Mouse (Mus musculus): ENCODE results near the gene Ttyh1. TPM values are rescaled to one million over a fixed set of nuclear protein-coding genes. Genes with fewer than 3 reads are reported as not detected.
A peak's percentile ranks its signal among the peaks of the same experiment; 100 is the strongest.

Gene Ttyh1
- polyA plus RNA-seq, 1 experiment from 2014 or later, result 3.2 TPM

DNA sequence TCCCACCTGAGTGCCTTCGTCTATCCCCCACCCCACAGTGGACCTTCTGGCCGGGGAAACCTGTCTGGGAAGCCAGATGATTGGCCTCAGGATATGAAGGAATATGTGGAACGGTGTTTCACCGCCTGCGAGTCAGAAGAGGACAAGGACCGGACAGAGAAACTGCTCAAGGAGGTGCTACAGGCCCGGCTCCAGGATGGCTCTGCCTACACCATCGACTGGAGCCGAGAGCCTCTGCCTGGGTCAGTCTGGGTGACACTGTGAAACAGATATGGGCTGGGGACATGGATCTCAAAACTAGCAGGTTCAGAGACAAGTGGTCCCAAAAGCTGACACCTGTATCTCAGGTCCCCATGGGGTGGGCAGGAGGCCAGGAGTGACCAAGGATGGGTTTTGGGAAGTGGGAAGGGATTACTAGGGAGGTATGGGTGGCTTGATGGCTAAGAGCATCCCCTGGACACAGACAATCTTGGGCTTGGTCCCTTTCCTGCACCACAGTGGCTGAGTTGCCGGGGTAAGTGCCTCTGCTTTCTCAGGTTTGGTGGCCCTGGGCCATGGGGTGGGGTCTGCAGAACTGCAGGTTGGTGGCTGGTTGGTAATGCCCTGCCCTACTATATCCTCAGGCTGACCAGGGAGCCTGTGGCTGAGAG is 23.7 kb downstream of the Ttyh1 start:
- no peak overlapping the region for H3K27ac ChIP-seq (ENCODE audit: low read depth)
- peaks cover 100% of the 10 kb centered on the region for H3K36me3 ChIP-seq (replicated peaks; ENCODE audit: insufficient read depth, low read length)
- H3K4me2 ChIP-seq (ENCODE audit: low read depth, low read length), result no peak overlapping the region
- H3K9me3 ChIP-seq (ENCODE audit: low read length), result no peaks in the 10 kb centered on the region
- H3K4me1 ChIP-seq (ENCODE audit: insufficient read depth), result peaks cover 7% of the 10 kb centered on the region
- no peak for TF ChIP-seq EP300 (IDR thresholded peaks at IDR 0.05; ENCODE audit: low read depth)
- no peak for TF ChIP-seq CTCF (IDR thresholded peaks at IDR 0.05; ENCODE audit: low read depth)
- WGBS (ENCODE audit: insufficient replicate concordance), result 91% methylated on average over 10 of the region's 10 CpGs
- DNase-seq (peak; percentile 10), ATAC-seq (no peak)
- H3K4me3 ChIP-seq (ENCODE audit: low read depth, low read length), result no peak overlapping the region
- no peak overlapping the region for H3K9ac ChIP-seq (replicated peaks)
- H3K27me3 ChIP-seq (ENCODE audit: insufficient read depth, low read length), result no peaks in the 10 kb centered on the region

DNA sequence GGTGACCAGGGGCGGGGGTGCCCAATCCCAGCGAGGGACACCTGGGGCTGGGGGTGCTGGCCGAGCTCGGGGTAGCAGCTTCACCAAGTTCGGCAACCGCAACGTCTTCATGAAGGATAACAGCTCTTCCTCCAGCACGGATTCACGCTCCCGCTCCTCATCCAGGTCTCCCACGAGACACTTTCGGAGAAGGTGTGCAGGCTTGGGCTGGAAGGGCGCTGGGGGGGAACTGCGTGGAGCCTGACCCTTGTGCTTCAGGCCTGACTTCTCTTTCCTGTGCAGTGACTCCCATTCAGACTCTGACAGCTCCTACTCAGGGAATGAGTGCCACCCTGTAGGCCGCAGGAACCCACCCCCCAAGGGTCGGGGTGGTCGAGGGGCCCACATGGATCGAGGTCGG is 24.3 kb downstream of the Ttyh1 start:
- peaks cover 7% of the 10 kb centered on the region for H3K4me1 ChIP-seq (ENCODE audit: insufficient read depth)
- TF ChIP-seq CTCF (IDR thresholded peaks at IDR 0.05; ENCODE audit: low read depth), result no peak
- TF ChIP-seq EP300 (IDR thresholded peaks at IDR 0.05; ENCODE audit: low read depth), result no peak
- H3K27me3 ChIP-seq (ENCODE audit: insufficient read depth, low read length), result no peaks in the 10 kb centered on the region
- no peak overlapping the region for H3K4me2 ChIP-seq (ENCODE audit: low read depth, low read length)
- DNase-seq, result peak; percentile 14
- ATAC-seq, result no peak
- no peak overlapping the region for H3K4me3 ChIP-seq (ENCODE audit: low read depth, low read length)
- 94% methylated on average over 19 of the region's 19 CpGs for WGBS (ENCODE audit: insufficient replicate concordance)
- H3K36me3 ChIP-seq (replicated peaks; ENCODE audit: insufficient read depth, low read length), result peaks cover 94% of the 10 kb centered on the region
- H3K27ac ChIP-seq (ENCODE audit: low read depth), result no peak overlapping the region
- no peaks in the 10 kb centered on the region for H3K9me3 ChIP-seq (ENCODE audit: low read length)
- no peak overlapping the region for H3K9ac ChIP-seq (replicated peaks)

DNA sequence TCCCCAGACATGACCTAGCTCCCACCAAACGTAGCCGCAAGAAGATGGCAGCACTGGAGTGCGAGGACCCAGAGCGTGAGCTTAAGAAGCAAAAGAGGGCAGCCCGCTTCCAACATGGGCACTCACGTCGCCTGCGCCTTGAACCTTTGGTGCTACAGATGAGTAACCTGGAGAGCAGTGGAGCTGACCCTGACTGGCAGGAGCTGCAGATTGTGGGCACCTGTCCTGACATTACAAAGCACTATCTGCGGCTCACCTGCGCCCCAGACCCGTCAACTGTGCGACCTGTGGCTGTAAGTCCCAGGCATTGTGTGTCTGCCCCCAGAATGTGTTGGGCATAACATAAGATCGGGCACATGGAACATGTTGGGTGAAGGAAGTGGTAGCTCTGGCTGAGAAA is 24.8 kb downstream of the Ttyh1 start:
- WGBS (ENCODE audit: insufficient replicate concordance), result 90% methylated on average over 13 of the region's 13 CpGs
- Histone ChIP-seq H3K27ac (ENCODE audit: low read depth) (no peak overlapping the region), H3K4me3 (ENCODE audit: low read depth, low read length) (no peak overlapping the region), H3K27me3 (ENCODE audit: insufficient read depth, low read length) (no peaks in the 10 kb centered on the region), H3K9me3 (ENCODE audit: low read length) (no peaks in the 10 kb centered on the region), H3K4me1 (ENCODE audit: insufficient read depth) (peaks cover 10% of the 10 kb centered on the region), H3K4me2 (ENCODE audit: low read depth, low read length) (no peak overlapping the region), H3K9ac (replicated peaks) (no peak overlapping the region), H3K36me3 (replicated peaks; ENCODE audit: insufficient read depth, low read length) (peaks cover 89% of the 10 kb centered on the region)
- ATAC-seq, result no peak
- peak; percentile 11 for DNase-seq
- TF ChIP-seq EP300 (IDR thresholded peaks at IDR 0.05; ENCODE audit: low read depth) (no peak), CTCF (IDR thresholded peaks at IDR 0.05; ENCODE audit: low read depth) (no peak)

DNA sequence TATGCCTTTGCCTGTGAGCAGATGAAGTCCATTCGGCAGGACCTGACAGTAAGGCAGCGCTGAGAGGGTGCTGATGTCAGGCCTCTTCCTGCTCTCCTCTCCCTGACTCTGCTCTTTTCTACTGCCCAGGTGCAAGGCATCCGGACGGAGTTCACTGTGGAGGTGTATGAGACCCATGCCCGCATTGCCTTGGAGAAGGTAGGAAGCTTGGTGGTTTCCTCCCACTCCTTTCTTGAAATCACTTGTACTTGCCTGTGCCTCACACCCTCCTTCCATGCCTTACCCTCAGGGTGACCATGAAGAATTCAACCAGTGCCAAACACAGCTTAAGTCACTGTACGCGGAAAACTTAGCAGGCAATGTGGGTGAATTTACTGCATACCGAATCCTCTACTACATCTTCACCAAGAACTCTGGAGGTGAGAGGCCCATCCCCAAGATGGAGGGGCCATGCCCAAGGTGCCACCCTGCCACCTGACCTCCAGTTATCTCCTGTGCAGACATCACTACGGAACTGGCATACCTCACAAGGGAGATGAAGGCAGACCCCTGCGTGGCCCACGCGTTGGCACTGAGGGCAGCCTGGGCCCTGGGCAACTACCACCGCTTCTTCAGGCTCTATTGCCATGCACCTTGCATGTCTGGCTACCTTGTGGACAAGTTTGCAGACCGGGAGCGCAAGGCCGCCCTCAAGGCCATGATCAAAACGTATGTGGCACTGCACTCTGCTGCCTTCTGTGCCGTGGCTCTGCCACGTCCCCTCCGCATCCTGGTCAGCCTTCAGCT is 25.8 kb downstream of the Ttyh1 start:
- Histone ChIP-seq H3K4me2 (ENCODE audit: low read depth, low read length) (no peak overlapping the region), H3K4me3 (ENCODE audit: low read depth, low read length) (no peak overlapping the region), H3K9ac (replicated peaks) (no peak overlapping the region), H3K27me3 (ENCODE audit: insufficient read depth, low read length) (no peaks in the 10 kb centered on the region), H3K36me3 (replicated peaks; ENCODE audit: insufficient read depth, low read length) (peaks cover 79% of the 10 kb centered on the region), H3K27ac (ENCODE audit: low read depth) (no peak overlapping the region), H3K4me1 (ENCODE audit: insufficient read depth) (peaks cover 12% of the 10 kb centered on the region), H3K9me3 (ENCODE audit: low read length) (no peaks in the 10 kb centered on the region)
- ATAC-seq, result no peak
- DNase-seq, result peak; percentile 17
- 92% methylated on average over 20 of the region's 20 CpGs for WGBS (ENCODE audit: insufficient replicate concordance)
- no peak for TF ChIP-seq EP300 (IDR thresholded peaks at IDR 0.05; ENCODE audit: low read depth)
- TF ChIP-seq CTCF (IDR thresholded peaks at IDR 0.05; ENCODE audit: low read depth), result no peak

DNA sequence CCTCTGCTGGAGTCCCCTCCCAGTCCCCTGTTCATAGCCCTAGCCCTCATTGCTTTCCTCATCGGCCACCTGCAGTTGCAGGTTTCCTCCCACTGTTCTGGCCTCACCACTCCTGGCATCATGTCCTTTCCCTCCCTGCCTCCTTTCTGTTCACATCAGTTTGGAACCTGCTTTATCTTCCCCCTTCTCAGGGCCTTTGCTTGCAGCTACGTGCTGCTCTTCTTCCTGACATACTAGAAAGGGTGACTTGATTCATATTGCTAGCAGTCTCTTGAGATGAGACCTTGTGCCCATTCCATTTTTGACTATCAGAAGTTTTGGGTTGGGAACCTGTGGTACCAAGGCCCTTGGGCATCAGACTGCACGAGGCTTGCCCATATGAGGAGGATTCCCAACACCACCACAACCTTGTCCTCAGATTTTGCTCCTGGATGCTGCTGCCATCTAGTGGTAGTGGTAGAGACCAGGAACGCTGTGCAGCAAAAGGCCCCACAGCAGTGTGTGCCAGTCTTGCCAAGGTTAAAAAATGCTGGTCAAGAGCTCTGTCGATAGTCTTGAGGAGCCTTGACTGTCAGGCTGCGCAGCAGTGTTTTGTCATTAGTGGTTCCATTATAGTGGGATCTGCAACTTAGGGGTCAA is 26.5 kb downstream of the Ttyh1 start:
- 72% methylated on average over 6 of the region's 6 CpGs for WGBS (ENCODE audit: insufficient replicate concordance)
- ATAC-seq (no peak), DNase-seq (peak; percentile 58)
- Histone ChIP-seq H3K36me3 (replicated peaks; ENCODE audit: insufficient read depth, low read length) (peaks cover 72% of the 10 kb centered on the region), H3K4me3 (ENCODE audit: low read depth, low read length) (no peak overlapping the region), H3K27me3 (ENCODE audit: insufficient read depth, low read length) (no peaks in the 10 kb centered on the region), H3K27ac (ENCODE audit: low read depth) (no peak overlapping the region), H3K9me3 (ENCODE audit: low read length) (no peaks in the 10 kb centered on the region), H3K4me1 (ENCODE audit: insufficient read depth) (peaks cover 17% of the 10 kb centered on the region), H3K4me2 (ENCODE audit: low read depth, low read length) (no peak overlapping the region), H3K9ac (replicated peaks) (no peak overlapping the region)
- TF ChIP-seq CTCF (IDR thresholded peaks at IDR 0.05; ENCODE audit: low read depth) (peak; percentile 90), EP300 (IDR thresholded peaks at IDR 0.05; ENCODE audit: low read depth) (no peak)
